Mouse (Mus musculus): ENCODE data around the gene C1qtnf1.

The C1qtnf1 gene

DNA sequence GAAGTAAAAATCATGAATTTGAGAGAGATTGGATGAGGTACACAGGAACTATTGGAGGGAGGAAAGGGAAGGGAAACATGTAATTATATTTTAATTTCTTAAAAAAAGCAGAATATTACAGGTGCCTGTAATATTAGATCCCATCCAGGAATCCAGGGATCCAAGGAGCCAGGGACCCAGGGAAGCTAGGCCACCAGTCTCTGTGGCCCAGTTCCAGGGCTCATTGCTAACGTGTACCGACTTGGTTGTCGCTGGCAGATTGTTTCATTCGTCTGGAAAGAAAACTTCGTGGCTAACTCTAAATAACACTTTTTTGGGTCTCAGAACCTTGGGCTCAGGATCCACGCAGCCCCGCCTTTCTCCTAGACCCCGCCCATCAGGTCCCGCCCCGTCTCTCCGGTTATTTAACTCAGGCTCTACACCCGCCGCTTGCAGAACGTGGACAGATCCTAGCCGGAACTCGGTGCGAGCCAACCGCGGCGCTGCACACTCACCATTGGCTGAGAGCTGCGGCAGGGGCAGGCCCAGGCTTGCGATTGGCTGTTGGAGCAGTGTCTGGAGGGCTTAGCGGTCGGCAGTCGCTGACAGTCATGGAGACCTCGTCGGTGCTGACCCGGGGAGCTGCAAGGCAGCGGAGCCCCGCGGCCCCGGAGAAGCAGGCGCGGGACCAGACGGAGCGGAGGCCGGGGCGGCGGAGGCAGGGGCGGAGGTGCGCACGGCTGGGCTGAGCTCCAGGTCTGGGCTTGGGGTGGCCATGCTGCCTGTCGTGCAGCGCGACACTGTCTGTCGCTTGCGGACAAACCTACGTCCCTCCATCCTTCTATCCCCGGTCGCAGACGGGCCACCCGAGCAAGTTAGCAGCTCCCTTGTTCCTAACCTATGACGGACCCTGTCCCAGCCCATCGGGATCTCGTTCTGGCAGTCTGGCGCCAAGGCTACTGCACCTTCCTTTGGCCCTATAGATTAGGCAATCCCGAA is 48.7 kb downstream of the C1qtnf1 start, which contains the start of gene Engase:
Gene Engase (plus strand): TSS at position 434 of the 978 bp plus-strand sequence.
- DNase-seq = peak; percentile 98

DNA sequence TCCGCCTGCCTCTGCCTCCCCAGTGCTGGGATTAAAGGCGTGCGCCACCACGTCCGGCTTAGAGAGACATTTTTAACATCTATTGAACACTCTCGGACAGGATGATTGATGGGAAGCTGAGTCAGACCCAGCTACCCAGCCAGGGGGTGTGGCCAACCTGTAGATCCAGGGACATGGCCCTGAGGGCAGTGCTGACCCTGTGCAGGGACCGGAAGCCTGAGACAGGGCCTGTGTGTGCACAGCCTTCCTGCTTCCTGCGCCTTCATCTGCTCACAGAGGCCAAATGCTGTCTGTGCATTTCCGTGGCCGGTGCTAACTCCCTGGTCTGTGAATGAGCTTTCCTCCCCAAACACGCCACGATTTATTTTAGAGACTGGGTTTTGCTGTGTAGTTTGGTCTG is 51.8 kb downstream of the C1qtnf1 start:
- DNase-seq = no peak

GRCm38 (mm10) chr11:118481231-118481630 is 53.2 kb downstream of the C1qtnf1 start:
- no peak for DNase-seq

GRCm38 (mm10) chr11:118481751-118482150 is 53.7 kb downstream of the C1qtnf1 start:
- DNase-seq = no peak

- no peak for DNase-seq
Measured at GRCm38 (mm10) chr11:118484169-118484568, 56.2 kb downstream of the C1qtnf1 start.

- DNase-seq = no peak
Measured at GRCm38 (mm10) chr11:118485338-118485737, 57.3 kb downstream of the C1qtnf1 start.

GRCm38 (mm10) chr11:118485780-118486179 is 57.8 kb downstream of the C1qtnf1 start:
- DNase-seq = no peak

DNA sequence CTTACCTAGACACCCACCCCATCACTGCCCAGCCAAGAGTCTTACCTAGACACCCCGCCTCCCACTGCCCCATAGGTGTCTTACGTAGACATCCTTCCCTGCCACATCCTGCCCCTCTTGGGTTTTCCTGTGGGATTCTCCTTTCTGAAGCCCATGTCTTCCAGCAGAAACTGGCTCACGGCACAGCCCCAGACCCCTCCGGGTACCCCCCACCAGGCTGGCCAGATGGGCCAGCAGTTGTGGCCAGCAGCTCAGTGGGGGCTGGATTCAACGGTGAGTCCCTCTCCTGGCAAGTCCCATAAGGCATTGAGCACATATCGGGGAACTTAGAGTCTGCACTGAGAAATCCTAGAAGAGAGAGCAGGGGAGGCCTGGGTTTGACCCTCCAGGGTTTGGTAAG is 58.3 kb downstream of the C1qtnf1 start:
- no peak for DNase-seq

- DNase-seq = no peak
Measured at GRCm38 (mm10) chr11:118486881-118487772, 59.1 kb downstream of the C1qtnf1 start.

DNA sequence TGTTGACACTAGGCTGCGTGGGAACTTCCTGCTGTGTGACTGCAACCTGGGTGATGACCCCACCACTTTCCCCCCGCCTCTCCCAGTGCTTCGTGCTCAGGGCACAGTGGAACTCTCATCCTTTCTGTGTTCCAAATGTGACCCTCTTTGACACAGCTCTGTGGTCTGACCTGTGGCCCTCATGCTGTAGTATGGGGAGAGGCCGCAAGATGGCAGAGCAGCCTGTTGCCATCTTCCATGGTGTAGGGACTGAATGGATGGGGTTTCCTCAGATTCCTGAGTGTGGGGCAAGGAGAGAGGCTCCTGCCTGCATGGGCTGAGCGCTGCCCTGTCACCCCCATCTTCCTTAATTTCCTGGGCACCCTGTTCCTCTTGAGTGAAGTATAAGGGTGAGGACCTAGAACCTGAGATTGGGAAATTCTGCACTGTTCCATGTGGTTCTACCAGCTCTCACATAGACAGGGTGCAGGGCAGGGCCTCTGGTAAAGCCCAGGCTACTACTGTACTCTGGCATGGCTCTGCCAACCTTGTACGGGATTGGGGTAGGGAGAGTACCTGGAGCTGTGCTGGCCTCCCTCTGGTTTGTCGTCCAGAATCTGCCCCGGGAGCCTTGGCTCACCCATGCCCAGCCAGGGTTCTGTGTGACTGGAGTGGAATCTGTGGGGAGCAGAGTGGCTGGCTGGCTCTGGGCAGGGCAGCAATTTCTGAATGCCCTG is 60.3 kb downstream of the C1qtnf1 start:
- no peak for DNase-seq

GRCm38 (mm10) chr11:118488907-118489270 is 60.9 kb downstream of the C1qtnf1 start:
- no peak for DNase-seq

GRCm38 (mm10) chr11:118490566-118491218 is 62.7 kb downstream of the C1qtnf1 start:
- peak; percentile 85 for DNase-seq

- DNase-seq = no peak
Measured at GRCm38 (mm10) chr11:118491230-118491629, 63.2 kb downstream of the C1qtnf1 start.

DNA sequence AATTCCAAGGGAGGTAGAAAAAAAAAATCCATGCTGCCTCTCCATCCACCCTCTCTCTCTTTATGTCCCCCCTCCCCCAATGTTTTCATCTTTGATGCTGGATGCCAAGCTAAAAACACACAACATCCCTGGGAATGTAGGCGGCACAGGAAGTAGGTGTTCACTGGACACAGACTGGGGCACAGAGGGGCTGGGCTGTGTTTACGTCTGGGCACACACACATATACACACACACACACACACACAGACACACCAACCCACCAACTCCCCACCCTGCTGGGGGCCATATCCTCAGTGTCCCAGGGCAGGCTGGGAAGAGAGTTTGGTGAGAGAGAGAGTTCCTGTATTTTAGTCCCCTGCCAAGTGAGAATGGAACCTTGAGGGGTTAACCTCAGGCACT is 65.5 kb downstream of the C1qtnf1 start:
- DNase-seq = peak; percentile 46

DNA sequence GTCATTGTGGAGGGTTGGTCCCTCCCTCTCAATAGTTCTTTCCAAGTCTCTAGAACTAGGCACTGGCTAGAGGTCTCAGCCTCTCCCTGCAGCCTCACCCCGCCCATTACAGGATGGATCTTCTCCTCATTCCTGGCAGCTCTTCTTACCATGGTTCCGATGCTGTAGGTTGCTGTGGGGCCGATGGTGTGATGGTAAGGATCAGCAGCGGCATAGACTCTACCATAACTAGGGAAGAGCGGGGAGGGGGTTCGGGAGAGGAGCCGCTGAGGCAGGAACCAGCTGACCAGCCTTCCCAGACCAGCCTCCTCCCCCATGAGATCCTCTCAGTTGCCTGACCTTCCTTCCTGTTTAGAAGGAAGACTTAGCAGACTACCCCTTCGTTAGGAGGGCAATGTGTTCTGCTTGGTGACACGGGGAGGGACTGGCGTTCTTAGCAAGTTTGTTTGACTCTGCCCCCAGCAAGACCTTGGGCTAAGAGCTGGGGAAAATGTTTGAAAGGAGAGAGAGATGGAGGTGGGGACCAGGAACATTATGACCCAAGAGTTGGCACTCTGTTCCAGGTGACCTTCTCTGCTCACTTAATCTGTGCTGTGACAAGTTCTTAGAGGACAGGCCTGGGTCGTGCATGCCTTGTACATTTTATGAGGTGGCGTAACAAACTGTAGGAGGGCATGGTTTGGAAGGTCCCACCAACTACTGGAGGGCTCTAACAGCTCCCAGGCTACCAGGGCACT is 66.2 kb downstream of the C1qtnf1 start:
- no peak for DNase-seq

- DNase-seq = no peak
Measured at GRCm38 (mm10) chr11:118495065-118495464, 67.1 kb downstream of the C1qtnf1 start.

- DNase-seq = no peak
Measured at GRCm38 (mm10) chr11:118496066-118496689, 68.2 kb downstream of the C1qtnf1 start.

All from lung, postnatal 10 days (tissue).